Mouse (Mus musculus) brain, embryonic 14.5 days (tissue): ENCODE data around the gene Tmem135.

Source experiments
- CTCF ChIP-seq: fragments of 200-500 bp; IDR thresholded peaks from 2 replicates; pipeline ENCODE4 v1.5.1; 2012; ENCODE audit warnings: inconsistent platforms, mild to moderate bottlenecking, moderate library complexity, borderline replicate concordance; ENCODE audit not compliant: insufficient read depth, insufficient read length; ENCODE audit errors: extremely low read depth
- POLR2A ChIP-seq: fragments of 200-500 bp; IDR thresholded peaks from 2 replicates; pipeline ENCODE4 v1.6.1; 2012; ENCODE audit warnings: mild to moderate bottlenecking, inconsistent platforms, borderline replicate concordance; ENCODE audit not compliant: poor library complexity, insufficient read depth, insufficient read length, severe bottlenecking; ENCODE audit errors: extremely low read depth

- TF ChIP-seq POLR2A, result no peak
- TF ChIP-seq CTCF, result no peak
These were observed 229.6 kb downstream of the Tmem135 start for GRCm38 (mm10) chr7:89174430-89174829.
